Mouse (Mus musculus): ENCODE data around the gene a. TPM values are rescaled to one million over a fixed set of nuclear protein-coding genes. Genes with fewer than 3 reads are reported as not detected.

Gene a
- total RNA-seq, 2 experiments from 2014 or later = 0.76 TPM; not detected in 1

GRCm38 (mm10) chr2:155090909-155091742 lies 299.9 kb downstream of the a start:
- DNase-seq (ENCODE audit: low spot score in 2 of 2) = no peak

DNA sequence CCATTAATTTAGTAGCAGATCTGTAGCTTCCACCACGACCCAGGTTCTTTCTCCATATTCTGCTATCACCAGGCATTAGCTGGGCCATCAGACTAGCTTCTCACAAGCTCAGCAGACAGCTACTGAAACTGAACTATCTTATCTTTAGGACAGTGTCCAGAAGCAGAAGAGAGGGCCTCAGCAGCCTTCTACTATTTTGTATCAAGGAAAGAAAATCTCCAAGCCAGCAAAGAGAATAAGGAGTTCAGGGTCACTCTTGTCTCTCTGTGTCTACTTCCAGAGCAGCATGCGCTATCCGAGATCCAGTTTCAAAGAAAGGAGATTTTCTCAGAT lies 300.5 kb downstream of the a start:
- DNase-seq (ENCODE audit: low spot score in 2 of 2) = no peak

- no peak for DNase-seq (ENCODE audit: low spot score in 2 of 2)
These were observed 302.2 kb downstream of the a start for GRCm38 (mm10) chr2:155093418-155093817.

DNA sequence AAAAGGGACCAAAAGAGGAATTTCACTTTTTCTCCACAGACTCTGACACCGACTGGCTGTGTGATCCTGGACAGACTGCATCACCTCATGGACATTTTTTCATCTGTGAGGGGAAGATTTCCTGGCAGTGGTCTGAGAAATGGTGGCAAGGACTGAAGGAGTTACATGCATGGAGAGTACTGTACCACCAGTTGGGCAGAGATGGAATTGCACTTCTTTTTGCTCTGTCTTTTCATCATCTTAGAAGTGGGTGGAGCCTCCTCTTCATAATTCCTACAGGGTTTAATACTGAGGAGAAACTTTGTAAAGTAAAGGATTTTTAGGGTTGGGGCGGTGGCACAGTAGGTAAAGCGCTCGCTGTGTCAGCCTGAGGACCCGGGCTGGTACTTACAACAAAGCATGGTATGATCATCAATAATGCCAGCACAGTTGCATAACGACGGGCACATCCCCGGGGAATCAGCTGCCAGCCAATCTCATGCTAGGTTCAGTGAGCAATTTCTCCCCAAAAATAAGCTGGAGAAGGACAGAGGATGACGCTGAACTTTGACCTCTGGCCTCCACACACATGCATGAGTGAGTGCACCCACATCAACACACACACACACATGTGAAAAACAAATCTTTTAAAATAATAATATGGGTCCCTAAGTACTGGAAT lies 307.6 kb downstream of the a start:
- DNase-seq (ENCODE audit: low spot score in 2 of 2) = no peak

GRCm38 (mm10) chr2:155099421-155099820 lies 308.2 kb downstream of the a start:
- no peak for DNase-seq (ENCODE audit: low spot score in 2 of 2)

DNA sequence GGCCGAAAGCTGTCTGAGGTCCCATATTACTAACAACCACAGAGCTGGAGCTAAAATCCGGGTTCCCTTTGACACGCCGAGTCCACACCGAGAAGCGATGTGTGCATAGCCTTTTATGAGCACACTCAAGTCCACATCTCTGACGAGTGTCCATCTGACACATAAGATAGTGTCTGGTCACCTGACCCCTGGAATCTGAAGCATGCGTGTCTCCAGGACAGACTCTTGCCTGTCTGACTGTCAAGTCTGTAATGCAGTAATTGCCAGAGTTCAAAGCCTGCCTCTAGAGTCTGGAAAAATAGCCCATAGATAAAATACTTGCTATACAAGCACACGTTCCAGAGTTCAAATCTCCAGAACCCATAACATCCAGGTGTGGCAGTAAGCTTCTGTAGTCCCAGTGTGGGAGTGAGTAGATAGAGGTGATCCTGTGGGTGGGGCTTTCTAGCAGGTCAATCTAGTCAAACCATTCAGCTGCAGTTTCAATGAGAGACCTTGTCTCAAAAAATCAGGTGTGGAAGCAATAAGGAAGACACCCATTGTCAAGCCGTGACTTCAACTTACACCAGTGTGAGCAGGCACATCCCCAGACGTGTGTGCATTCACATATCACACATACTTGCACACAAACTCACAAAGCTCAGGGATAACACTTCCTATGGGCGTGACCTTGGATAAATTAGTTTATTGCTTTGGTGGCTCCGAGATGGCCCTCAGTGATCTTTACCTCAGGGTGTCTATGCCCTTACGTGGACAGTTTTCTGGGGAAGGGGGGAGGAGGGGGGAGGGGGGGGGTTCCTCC lies 309.0 kb downstream of the a start:
- no peak for DNase-seq (ENCODE audit: low spot score in 2 of 2)

Other genes with a start within 250 kb of the a start
- 1 to 10 TPM in 1 of 2 experiments, under 1 TPM in 1; 0.67 to 2.0 TPM for gene 1700003F12Rik, start 244.3 kb upstream of the a start, total RNA-seq (2021)
- gene Actl10, start 239.6 kb upstream of the a start, total RNA-seq (2021) = not detected
- 10 to 100 TPM; 29.8 to 33.0 TPM for gene Necab3, start 232.5 kb upstream of the a start, total RNA-seq (2021)
- 10 to 100 TPM in 1 of 2 experiments, 1 to 10 TPM in 1; 8.8 to 10.5 TPM for gene E2f1, start 221.5 kb upstream of the a start, total RNA-seq (2021)
- 10 to 100 TPM; 14.3 to 15.7 TPM for gene Pxmp4, start 187.7 kb upstream of the a start, total RNA-seq (2021)
- 10 to 100 TPM in 1 of 2 experiments, 1 to 10 TPM in 1; 9.8 to 12.2 TPM for gene Zfp341, start 178.1 kb upstream of the a start, total RNA-seq (2021)
- under 1 TPM in 1 of 2 experiments, not detected in 1; 0.76 TPM for gene 4930519P11Rik, start 178.0 kb upstream of the a start, total RNA-seq (2021)
- gene Chmp4b, start 139.7 kb upstream of the a start, total RNA-seq (2021) = 100 to 1,000 TPM; 209 to 213 TPM
- gene Gm14214, start 21.4 kb upstream of the a start, total RNA-seq (2021) = not detected
- gene Raly, start 306 bp upstream of the a start, total RNA-seq (2021) = 100 to 1,000 TPM in 1 of 2 experiments, 10 to 100 TPM in 1; 85.2 to 101 TPM
- gene Eif2s2, start 101.5 kb downstream of the a start, total RNA-seq (2021) = 10 to 100 TPM; 81.3 to 86.1 TPM
- gene Gm14226, start 226.9 kb downstream of the a start, total RNA-seq (2021) = under 1 TPM; 0.22 to 0.25 TPM